Mouse (Mus musculus) CD4-positive helper T cell, adult 2 months (primary cell): Measurements from ENCODE around the gene Vmn1r163.
"Not testable (repeated sequence)": the region's sequence is repeated elsewhere in the genome, so short reads cannot be mapped to it uniquely, and the experiment has no call there.

ENCODE experiments used
- DNase-seq: peaks from one replicate; pipeline ENCODE4 v3.0.0-alpha.2; 2012; ENCODE audit warnings: low read depth, missing footprints, low spot score

The Vmn1r163 gene

DNA sequence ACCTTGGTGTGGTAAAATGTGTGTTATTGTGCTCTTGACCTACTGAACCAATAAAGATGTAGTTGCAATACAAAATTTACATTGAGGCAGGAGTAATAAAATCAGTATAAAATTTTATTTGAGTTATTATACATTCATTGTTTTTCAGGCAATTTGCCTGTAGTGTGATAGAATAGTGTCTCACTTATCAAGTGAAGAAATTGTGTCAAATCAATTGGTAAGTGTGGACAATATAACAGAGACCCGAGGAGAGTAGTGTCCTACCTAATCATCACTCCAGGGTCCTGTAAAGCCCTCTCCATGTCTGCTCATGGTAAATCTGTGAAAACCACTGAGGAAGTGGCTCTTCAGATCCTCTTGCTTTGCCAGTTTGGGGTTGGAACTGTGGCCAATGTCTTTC lies at the start of gene Vmn1r163:
Gene Vmn1r163, plus strand, starts transcription at position 301 of the 400 bp plus-strand sequence.
- DNase-seq, result not testable (repeated sequence)

DNA sequence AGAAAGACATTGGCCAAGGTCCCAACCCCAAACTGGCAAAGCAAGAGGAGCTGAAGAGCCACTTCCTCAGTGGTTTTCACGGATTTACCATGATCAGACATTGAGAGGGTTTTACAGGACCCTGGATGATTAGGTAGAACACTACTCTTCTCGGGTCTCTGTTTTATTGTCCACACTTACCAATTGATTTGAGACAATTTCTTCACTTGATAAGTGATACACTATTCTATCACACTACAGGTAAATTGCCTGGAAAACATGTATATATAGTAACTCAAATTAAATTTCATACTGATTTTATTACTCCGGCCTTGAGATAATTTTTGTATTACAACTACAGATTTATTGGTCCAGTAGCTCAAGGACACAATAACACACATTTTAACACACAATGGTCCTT lies 35.5 kb upstream of the Vmn1r163 start, which contains the start of gene Gm4216:
Gene Gm4216, minus strand, starts transcription at position 101 of the 400 bp plus-strand sequence.
- not testable (repeated sequence) for DNase-seq

DNA sequence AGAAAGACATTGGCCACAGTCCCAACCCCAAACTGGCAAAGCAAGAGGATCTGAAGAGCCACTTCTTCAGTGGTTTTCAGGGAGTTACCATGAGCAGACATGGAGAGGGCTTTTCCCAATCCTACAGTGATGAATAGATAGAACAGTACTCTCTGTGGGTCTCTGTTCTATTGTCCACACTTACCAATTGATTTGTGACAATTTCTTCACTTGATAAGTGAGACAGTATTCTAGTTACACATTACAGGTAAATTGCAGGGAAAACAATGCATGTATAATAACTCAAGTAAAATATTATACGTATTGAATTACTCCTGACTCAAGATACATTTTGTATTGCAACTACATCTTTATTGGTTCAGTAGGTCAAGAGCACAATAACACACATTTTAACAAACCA lies 12.0 kb downstream of the Vmn1r163 start, which contains the start of gene Gm8720:
Gene Gm8720, minus strand, starts transcription at position 101 of the 400 bp plus-strand sequence.
- not testable (repeated sequence) for DNase-seq
